Mouse (Mus musculus): ENCODE measurements at regions not wholly inside any gene's neighbourhood (a gene's known extent, or its start where the extent isn't known, plus 50 kb on each side); places are given as distances from the start of the nearest gene placed in this dataset.
A peak's percentile ranks its signal among the peaks of the same experiment; 100 is the strongest.

DNA sequence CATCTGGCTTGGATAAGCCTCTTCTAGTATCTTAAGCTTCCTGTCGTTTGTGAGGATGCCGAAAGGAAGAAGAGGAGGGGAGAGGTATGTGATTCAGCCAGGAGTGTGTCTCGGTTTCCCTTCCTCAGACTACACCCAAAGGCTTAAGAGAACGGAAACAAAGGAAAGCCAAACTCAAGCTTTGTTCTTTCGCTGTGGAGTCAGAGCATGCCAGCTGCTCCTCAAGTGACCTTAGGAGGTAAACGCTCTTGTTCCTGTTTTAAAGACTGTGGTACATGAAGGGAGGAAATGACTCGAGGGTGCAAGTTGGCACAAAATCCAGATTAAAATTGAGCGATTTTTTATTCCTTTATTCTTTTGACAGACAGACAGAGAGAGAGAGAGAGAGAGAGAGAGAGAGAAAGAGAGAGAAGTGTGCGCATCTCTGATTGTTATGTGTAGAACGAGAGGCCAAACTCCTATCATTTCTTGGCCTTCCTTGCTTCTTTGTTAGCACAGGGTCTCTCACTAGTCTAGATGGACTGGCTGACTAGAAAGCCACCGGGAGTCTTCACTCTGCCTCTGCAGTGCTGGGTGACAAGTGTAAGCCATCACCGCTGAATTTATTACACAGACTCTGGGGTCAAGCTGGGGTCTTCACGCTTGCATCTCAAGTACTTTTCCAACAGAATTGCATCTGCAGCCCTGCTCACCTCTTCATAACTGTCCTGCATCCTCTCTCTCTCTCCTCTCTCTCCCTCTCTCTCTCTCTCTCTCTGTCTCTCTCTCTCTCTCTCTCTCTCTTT, 151.5 kb upstream of the Pde3a start:
- no peak overlapping the region for H3K9ac ChIP-seq (replicated peaks)
- no peak overlapping the region for H3K4me2 ChIP-seq (replicated peaks)
- no peak overlapping the region for H3K4me3 ChIP-seq (replicated peaks)
- H3K9me3 ChIP-seq: no peaks in the 10 kb centered on the region
- WGBS: 59% methylated on average over 13 of the region's 13 CpGs
- no peak overlapping the region for H3K27ac ChIP-seq
- no peak for ATAC-seq
- H3K4me1 ChIP-seq (replicated peaks): no peaks in the 10 kb centered on the region
- no peaks in the 10 kb centered on the region for H3K27me3 ChIP-seq
- no peaks in the 10 kb centered on the region for H3K36me3 ChIP-seq

DNA sequence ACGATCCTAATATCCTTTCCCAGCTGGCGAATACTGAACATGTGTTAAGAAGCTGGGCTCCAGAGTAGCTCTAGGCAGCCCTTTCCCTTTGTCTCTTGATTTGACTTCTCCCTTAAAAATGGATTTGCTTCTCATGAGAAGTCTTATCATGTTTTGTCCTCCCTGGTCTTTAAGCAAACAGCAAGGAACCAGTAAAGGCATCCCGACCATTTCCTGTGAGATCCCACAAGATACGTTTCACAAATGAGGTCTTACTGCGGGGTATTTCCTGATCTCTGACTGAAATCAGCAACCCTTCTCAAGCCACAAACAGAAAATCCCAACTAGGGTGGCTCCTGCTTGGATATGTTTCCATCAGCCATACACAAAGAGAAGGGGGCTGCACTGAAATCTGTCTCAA, 130.8 kb upstream of the Pde3a start:
- 86% methylated on average over 5 of the region's 5 CpGs for WGBS
- no peak overlapping the region for H3K4me3 ChIP-seq (replicated peaks)

DNA sequence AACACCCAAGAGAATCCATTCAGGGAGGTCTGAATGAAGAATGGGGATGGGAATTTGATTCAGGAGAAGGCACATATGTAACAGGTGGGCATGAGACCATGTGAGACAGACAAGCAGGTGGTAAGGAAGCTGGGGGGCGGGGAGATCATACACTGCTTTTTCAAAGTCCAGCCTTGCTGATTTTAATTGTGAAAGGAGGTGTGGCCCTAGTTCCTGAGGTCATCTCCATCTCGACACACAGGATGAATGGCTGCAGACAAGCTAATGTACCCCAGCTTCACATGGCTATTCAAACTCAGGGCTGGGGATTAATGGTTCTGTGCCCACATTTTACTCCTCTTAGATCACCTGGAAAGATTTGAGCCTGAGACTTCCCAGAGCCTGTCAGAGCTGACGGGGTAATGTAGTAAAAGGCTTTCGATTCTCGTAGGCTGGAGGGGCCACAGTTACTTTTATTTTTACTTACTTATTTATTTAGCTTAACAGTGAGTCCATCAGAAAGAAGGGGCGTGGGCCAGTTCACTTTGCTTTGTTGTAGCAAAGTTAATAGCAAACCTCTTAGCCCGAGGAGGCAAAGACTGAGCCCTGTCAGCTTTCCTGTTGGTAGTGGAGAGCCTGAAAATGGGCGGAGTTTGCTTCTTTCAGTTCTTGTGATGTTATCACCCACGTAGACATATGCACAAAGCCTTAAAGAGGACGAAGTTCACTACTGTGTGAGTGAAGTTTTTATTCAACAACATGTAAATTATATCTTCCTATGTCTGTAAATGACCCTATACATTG, 122.3 kb upstream of the Pde3a start:
- WGBS: 66% methylated on average over 10 of the region's 10 CpGs
- Histone ChIP-seq H3K27me3 (no peaks in the 10 kb centered on the region), H3K4me3 (replicated peaks) (no peak overlapping the region), H3K9ac (replicated peaks) (no peak overlapping the region), H3K9me3 (no peaks in the 10 kb centered on the region), H3K4me2 (replicated peaks) (no peak overlapping the region), H3K27ac (no peak overlapping the region), H3K36me3 (no peaks in the 10 kb centered on the region), H3K4me1 (replicated peaks) (no peaks in the 10 kb centered on the region)
- ATAC-seq: no peak

More for the DNA sequence above, 130.8 kb upstream of the Pde3a start:
- Histone ChIP-seq H3K9me3 (no peaks in the 10 kb centered on the region), H3K9ac (replicated peaks) (no peak overlapping the region), H3K27me3 (no peaks in the 10 kb centered on the region), H3K36me3 (no peaks in the 10 kb centered on the region), H3K27ac (no peak overlapping the region), H3K4me1 (replicated peaks) (no peaks in the 10 kb centered on the region), H3K4me2 (replicated peaks) (no peak overlapping the region)
- ATAC-seq: no peak

- H3K4me1 ChIP-seq (replicated peaks): no peaks in the 10 kb centered on the region
These were observed 119.5 kb upstream of the Pde3a start for GRCm38 (mm10) chr6:141129596-141129995.

GRCm38 (mm10) chr6:141134176-141134575, 114.9 kb upstream of the Pde3a start:
- Histone ChIP-seq H3K4me3 (replicated peaks) (no peak overlapping the region), H3K9me3 (no peaks in the 10 kb centered on the region)
- ATAC-seq: no peak

More at GRCm38 (mm10) chr6:141129596-141129995, 119.5 kb upstream of the Pde3a start:
- Histone ChIP-seq H3K27me3 (no peaks in the 10 kb centered on the region), H3K4me3 (replicated peaks) (no peak overlapping the region), H3K4me2 (replicated peaks) (no peak overlapping the region), H3K9ac (replicated peaks) (no peak overlapping the region), H3K27ac (no peak overlapping the region), H3K36me3 (no peaks in the 10 kb centered on the region), H3K9me3 (no peaks in the 10 kb centered on the region)
- 75% methylated on average over 1 of the region's 1 CpGs for WGBS
- no peak for ATAC-seq

DNA sequence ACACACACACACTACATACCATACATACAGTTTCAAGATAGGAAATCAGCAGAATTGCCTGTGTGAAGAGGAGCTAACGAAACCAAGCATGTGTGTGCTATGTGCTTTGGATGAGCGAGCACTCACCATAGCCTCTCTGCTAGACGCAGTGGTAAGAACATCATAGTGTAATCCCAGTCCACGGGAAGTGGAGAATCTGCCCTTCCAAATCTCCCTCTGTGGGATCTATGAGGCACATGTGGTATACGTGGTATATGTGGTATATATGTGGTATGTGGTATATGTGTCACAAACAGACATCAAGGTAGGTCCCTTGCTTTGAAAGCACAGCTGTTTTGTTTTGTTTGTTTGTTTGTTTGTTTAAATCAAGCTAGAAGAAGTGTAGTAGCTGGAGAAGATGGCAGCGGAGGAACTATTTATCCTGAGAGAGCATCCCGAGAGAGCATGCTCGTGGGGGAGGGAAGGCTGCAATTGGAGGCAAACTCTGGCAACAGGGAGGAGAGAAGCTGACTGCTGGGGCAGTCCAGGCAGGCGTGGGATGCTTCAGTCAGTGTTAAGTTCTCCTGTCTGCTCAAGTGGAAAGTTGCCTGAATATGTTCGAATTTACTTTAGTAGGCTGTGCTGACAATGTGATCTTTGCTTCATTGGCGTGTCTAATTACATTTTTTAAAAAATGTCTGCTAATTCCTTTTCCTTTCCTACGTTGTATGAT, 112.2 kb upstream of the Pde3a start:
- H3K4me1 ChIP-seq (replicated peaks): no peaks in the 10 kb centered on the region
- H3K4me3 ChIP-seq (replicated peaks): no peak overlapping the region
- no peaks in the 10 kb centered on the region for H3K27me3 ChIP-seq
- no peak overlapping the region for H3K9ac ChIP-seq (replicated peaks)
- 68% methylated on average over 12 of the region's 12 CpGs for WGBS
- no peak overlapping the region for H3K4me2 ChIP-seq (replicated peaks)
- H3K36me3 ChIP-seq: no peaks in the 10 kb centered on the region
- H3K27ac ChIP-seq: no peak overlapping the region
- H3K9me3 ChIP-seq: no peaks in the 10 kb centered on the region
- ATAC-seq: no peak

More at GRCm38 (mm10) chr6:141134176-141134575, 114.9 kb upstream of the Pde3a start:
- no peak overlapping the region for H3K4me2 ChIP-seq (replicated peaks)
- H3K27me3 ChIP-seq: no peaks in the 10 kb centered on the region
- H3K9ac ChIP-seq (replicated peaks): no peak overlapping the region
- WGBS: 70% methylated on average over 6 of the region's 6 CpGs
- H3K27ac ChIP-seq: no peak overlapping the region
- no peaks in the 10 kb centered on the region for H3K36me3 ChIP-seq
- no peaks in the 10 kb centered on the region for H3K4me1 ChIP-seq (replicated peaks)

DNA sequence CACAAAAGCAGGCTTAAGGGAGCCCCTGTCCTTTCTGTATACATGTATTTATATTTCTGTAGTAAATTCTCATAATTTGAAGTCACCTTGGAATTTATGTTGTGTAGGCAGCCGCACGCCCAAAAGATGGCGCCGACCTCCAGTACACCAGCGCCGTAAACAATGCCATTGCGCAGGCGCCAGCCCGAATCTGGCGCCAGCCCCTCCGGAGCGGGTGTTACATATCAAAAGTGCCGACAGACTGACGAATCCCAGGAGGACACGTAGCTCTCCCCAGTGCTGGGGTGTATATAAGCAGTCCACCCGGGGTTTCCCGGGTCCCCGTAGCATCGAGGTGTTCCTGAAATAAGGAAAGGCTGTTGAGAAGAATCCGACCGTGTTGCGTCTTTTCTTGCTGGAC, 108.1 kb upstream of the Pde3a start:
- H3K4me3 ChIP-seq (replicated peaks): no peak overlapping the region
- WGBS: 96% methylated on average over 22 of the region's 22 CpGs
- H3K36me3 ChIP-seq: no peaks in the 10 kb centered on the region
- ATAC-seq: no peak
- no peak overlapping the region for H3K9ac ChIP-seq (replicated peaks)
- H3K27ac ChIP-seq: no peak overlapping the region
- no peaks in the 10 kb centered on the region for H3K9me3 ChIP-seq
- no peaks in the 10 kb centered on the region for H3K4me1 ChIP-seq (replicated peaks)
- no peaks in the 10 kb centered on the region for H3K27me3 ChIP-seq
- no peak overlapping the region for H3K4me2 ChIP-seq (replicated peaks)

DNA sequence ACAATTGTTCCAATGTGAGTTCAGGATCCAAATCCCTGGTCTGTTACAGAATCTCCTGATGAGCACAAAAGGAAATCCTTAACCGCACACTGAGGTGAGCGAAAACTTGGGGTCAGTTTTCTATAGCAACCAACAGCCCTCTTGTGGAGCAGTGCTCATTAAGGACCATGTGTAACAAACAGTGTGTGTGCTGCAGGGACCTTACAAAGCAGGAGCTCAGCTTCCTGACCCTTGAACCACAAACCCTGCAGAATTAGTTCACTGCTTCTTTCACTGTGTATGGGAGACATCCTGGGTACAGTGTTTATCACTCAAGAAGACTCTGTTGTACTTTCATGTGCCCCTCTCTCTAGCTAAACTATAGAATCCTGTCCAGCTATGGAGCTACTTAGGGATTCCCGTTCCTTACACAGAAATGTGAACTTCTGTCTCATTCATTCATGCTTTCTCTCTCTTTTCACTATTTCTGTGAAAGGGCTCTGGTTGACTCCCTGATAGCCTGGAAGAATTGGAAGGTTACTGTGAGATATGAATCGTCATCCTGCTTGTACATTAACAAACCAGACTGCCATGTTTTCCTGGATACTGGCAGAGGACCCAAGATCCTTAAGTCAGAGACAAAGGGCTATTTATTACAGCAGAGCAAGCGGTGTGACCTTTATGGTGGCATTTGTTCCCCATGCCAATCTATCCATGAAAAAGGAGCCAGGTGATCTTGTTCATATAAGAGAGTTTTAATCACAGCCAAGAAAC, 100.5 kb upstream of the Pde3a start:
- Histone ChIP-seq H3K4me2 (replicated peaks) (no peak overlapping the region), H3K36me3 (no peaks in the 10 kb centered on the region), H3K9ac (replicated peaks) (no peak overlapping the region), H3K4me3 (replicated peaks) (no peak overlapping the region), H3K4me1 (replicated peaks) (peaks cover 7% of the 10 kb centered on the region; the same call in 1 of the 2 replicates), H3K27ac (no peak overlapping the region), H3K9me3 (no peaks in the 10 kb centered on the region), H3K27me3 (no peaks in the 10 kb centered on the region)
- WGBS: 40% methylated on average over 5 of the region's 5 CpGs
- ATAC-seq: peak; percentile 78

GRCm38 (mm10) chr6:141149170-141149917, 99.7 kb upstream of the Pde3a start:
- no peak overlapping the region for H3K4me2 ChIP-seq (replicated peaks)
- H3K4me3 ChIP-seq (replicated peaks): no peak overlapping the region
- 87% methylated on average over 12 of the region's 12 CpGs for WGBS
- no peaks in the 10 kb centered on the region for H3K9me3 ChIP-seq
- no peaks in the 10 kb centered on the region for H3K36me3 ChIP-seq
- no peak overlapping the region for H3K27ac ChIP-seq
- no peaks in the 10 kb centered on the region for H3K27me3 ChIP-seq
- no peak overlapping the region for H3K9ac ChIP-seq (replicated peaks)
- peaks cover 7% of the 10 kb centered on the region; the same call in 1 of the 2 replicates for H3K4me1 ChIP-seq (replicated peaks)
- no peak for ATAC-seq

GRCm38 (mm10) chr6:141159326-141159725, 89.7 kb upstream of the Pde3a start:
- Histone ChIP-seq H3K4me1 (replicated peaks) (no peaks in the 10 kb centered on the region), H3K27me3 (no peaks in the 10 kb centered on the region), H3K27ac (no peak overlapping the region), H3K9ac (replicated peaks) (no peak overlapping the region), H3K4me3 (replicated peaks) (no peak overlapping the region), H3K36me3 (no peaks in the 10 kb centered on the region), H3K4me2 (replicated peaks) (no peak overlapping the region), H3K9me3 (peaks cover 3% of the 10 kb centered on the region; the same call in 1 of the 2 replicates)
- no peak for ATAC-seq
- WGBS: 86% methylated on average over 5 of the region's 5 CpGs

- Histone ChIP-seq H3K4me2 (replicated peaks) (no peak overlapping the region), H3K27me3 (no peaks in the 10 kb centered on the region), H3K27ac (no peak overlapping the region), H3K36me3 (no peaks in the 10 kb centered on the region), H3K9ac (replicated peaks) (no peak overlapping the region), H3K9me3 (peaks cover 3% of the 10 kb centered on the region; the same call in 1 of the 2 replicates), H3K4me3 (replicated peaks) (no peak overlapping the region), H3K4me1 (replicated peaks) (no peaks in the 10 kb centered on the region)
- ATAC-seq: no peak
- 90% methylated on average over 3 of the region's 3 CpGs for WGBS
These were observed 87.3 kb upstream of the Pde3a start for GRCm38 (mm10) chr6:141161626-141162233.

Measured in midbrain, embryonic 13.5 days (tissue).